Mouse (Mus musculus) MEL-GATA-1-ER (cell line): ENCODE measurements around the gene Cacna1a.

Experiments used
- DNase-seq: peaks from one replicate; pipeline ENCODE4 v3.0.0-alpha.2; 2012; ENCODE audit warnings: low read depth; ENCODE audit errors: extremely low read depth

The Cacna1a gene

GRCm38 (mm10) chr8:84388275-84388674 is at the start of gene Cacna1a:
TSS of gene Cacna1a (plus strand) at chr8:84388440.
- DNase-seq = no peak

- no peak for DNase-seq
These were observed 49.7 kb upstream of the Cacna1a start for GRCm38 (mm10) chr8:84338493-84338892.

DNA sequence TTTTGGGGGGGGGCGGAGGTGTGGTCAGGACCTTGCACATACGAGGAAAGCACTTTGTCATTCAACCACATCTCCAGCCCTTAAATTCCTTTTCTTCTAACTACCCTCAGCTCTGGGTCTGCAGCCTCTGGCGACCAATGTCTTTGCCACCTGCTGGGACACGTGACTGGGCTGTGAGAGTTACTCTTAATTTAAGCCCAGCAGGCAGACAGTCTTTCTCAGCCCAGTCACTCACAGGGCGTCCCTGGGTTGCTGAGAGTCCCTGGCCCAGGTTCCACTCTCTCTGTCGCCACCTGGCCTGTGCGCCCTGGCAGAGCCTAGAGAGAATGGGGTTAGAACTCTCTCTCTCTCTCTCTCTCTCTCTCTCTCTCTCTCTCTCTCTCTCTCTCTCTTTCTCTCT is 48.9 kb upstream of the Cacna1a start:
- DNase-seq = no peak

DNA sequence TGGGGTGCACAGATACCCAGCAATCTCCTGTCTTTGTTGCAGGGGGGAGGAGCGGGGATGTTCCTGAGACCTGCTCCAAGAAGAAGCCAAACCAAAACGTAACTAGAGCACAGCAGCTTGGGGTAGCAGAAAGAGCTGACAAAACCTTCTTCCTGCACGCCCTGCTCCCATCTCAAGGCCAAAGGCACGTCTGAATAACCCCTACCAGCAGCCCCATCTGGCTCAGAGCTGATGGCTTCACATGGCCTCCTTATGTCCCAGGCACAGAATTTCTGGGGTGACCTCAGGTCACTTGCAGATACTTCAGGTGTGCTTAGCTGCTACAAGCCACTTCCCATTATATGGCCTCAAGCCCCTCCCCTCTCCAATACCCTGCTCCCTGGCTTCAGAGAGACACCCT is 48.4 kb upstream of the Cacna1a start:
- no peak for DNase-seq

DNA sequence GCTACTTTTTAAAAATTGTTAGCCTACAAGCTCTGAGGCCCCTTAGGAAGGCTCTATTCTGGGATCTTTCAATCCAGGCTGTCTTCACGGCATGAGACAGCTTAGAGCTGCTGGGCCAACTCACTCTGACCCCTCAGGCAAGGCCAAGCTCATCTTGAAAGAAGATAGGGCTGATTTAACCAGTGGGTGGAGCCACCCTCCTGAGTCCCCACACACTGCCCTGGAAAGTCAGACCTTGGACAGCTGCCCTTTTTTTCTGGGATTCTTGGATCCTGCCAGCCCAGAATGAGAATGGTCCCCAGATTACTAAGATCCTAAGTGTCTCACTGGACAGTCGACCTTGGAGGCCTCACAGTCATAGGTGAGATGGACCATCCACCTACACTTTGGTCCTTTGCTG is 47.6 kb upstream of the Cacna1a start:
- no peak for DNase-seq

DNA sequence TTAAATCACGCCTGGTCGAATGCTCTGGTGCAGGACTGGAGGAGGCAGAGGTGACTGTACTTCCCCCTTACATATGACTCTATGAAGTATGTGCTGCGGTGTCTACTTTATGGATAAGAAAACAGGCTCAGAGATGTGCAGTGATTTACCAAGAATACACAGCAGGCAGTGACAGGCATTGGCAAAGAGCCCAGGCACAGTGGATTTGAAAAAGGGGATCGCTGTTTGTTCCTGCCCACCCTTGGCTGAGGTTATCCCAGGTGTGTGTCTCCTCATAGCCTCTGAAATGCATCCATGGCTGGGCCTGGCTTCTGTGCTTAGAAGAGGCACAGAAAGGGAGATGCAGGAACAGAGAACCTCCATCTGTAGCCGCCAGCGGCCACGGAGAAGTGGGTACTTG is 42.7 kb upstream of the Cacna1a start:
- DNase-seq = no peak

- no peak for DNase-seq
These were observed 41.8 kb upstream of the Cacna1a start for GRCm38 (mm10) chr8:84346421-84346820.

GRCm38 (mm10) chr8:84349526-84349925 is 38.7 kb upstream of the Cacna1a start:
- DNase-seq = no peak

DNA sequence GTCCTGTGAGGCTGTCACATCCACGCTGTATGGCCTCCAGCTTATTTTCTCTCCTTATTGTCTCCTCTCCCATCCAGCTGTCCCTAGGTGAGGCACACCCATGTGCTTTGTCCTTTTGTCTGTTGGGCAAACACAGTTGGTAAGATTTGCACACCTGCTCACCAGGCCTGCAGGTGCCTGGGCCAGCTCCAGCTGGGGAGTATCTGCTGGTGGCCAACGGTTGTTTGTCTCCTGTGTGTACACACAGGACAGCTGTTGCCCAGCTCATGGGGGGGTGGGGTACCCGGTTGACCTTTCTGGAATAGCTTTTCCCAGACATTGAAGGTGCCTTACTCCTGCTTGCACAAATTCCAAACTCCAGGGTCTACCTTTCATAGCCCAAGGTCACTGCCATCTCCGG is 37.3 kb upstream of the Cacna1a start:
- no peak for DNase-seq

DNA sequence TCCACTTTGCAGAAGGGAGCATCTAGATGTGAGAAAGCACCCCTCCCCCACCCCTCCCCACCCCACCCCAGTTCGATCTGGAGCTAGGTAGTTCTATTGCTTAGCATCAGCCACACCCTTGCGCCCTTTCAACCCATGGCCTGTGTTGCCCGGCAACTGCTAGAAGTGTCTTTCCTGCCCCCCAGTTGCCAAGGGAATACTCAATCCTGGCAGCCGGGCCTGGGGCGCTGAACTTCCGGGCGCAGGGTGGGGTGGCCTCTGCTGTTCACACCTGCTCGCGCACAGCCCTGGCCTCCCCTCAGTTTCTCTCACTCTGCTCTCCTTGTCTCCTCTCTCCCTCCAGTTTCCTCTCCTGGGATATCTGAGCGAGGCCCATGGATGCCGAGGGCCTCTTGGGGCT is 31.8 kb upstream of the Cacna1a start:
- no peak for DNase-seq

DNA sequence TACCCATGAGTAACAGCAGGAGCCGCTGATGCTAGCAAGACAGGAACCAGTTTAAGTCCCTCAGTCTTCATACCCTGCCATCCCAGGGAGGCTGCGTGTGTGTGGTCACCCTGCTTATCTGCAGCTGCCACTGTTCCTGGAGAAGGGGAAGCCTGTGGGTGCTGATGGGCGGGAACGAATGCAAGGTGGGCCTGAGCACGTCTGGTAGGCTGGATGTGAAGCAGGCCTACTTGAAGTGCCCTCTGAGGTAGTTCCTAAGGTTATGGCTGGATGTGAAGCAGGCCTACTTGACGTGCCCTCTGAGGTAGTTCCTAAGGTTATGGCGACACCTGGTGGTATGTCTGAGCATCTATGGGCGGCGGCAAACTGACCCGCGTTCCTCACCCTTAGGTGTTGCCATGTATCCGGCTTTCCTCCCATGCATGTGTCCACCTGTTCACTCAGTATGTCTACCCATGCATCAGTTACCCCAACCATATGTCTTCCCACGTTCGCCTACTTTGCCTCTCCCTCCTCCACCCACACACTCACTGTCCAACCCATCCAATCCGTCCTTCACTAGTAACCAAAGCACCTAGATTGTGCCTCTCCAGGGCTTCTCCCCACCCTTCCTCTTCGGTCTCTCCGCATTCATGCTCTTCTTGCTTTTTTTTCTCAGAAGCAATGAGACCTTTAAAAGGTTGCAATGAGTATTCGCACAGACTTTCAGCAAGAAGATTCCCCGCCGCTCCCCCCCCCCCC is 30.4 kb upstream of the Cacna1a start:
- DNase-seq = peak; percentile 78

DNA sequence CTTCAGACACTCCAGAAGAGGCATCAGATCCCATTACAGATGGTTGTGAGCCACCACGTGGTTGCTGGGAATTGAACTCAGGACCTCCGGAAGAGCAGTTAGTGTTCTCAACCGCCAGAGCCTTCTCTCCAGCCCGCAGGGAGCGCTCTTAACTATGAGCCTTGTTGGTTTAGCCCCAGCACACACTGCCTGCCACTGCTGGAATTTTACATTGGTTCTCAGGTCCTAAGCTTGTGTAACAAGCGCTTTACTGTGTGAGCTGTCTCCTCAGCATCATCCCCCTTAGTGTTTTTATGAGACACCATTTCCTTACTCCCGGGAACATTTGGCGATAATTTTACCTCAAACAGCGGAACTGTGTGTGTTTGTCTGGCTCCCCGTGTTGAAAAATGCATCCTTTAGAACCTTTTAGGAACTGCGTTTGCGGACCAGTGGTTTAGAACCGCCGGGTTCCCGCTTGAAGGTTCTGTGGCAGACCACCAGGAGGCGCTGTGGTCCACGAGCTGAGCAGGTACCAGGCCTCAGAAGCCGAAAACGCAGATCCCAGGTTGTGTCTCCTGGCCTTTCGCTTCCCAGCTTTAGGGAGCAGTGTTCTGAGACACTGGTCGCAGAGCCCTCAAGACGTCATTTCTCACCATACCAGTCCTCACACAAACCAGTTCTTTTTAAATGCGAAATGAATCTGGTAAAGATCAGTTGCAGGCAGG is 24.7 kb upstream of the Cacna1a start:
- no peak for DNase-seq

- DNase-seq = no peak
These were observed 23.0 kb upstream of the Cacna1a start for GRCm38 (mm10) chr8:84365197-84365596.

DNA sequence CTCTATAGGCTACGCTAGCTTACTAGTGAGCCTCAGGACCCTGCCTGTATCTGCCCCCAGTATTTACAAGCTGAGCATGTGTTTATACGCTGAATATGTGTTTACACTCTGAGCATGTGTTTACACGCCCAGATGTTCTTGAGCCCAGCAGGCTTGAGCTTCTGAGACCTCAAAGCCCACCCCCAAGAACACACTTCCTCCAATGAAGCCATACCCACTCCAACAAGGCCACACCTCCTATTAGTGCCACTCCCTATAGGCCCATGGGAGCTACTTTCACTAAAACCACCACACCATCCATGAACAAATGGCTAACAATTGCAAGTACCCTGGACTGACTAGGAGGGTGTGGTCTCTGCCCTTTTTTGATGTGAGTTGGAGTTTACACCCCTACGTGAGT is 17.3 kb upstream of the Cacna1a start:
- DNase-seq = no peak

DNA sequence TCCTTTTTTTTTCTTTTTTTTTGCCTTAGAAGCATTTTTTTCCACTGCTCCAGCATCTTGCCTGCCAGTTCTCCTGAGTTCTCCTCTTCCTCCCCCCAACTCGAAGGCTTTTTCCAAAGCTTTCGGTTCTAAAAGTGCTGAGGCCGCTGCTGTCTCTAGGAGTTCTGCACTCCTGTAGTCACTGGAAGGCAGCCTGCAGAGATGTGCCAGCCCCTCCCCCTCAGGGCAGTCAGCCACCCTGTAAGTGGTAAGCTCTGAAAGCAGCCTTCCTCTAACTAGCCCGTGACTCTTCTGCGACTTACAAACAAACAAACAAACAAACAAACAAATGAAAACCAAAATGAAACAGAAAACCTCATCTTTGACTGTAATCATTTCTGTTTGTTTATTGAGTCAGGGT is 13.2 kb upstream of the Cacna1a start:
- DNase-seq = no peak

DNA sequence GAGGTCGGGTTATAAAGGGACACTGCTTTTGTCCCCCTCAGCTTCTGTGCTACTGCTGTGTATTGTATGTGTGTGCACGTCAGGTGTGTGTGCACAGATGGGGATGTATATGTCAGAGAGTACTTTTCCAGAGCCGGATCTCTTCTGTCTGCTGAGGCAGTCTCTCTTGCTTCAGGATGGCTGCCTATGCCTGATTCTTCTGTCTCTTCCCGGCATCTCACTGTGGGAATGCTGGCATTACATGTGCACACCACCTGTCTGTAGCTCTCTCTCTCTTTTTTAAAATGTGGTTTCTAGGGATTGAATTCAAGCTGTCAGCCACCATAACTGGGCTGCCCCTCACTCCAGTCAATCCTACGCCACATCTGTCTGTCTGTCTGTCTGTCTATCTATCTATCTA is 12.4 kb upstream of the Cacna1a start:
- DNase-seq = no peak

- no peak for DNase-seq
These were observed 11.7 kb upstream of the Cacna1a start for GRCm38 (mm10) chr8:84376564-84376963.

- DNase-seq = no peak
These were observed 6.6 kb upstream of the Cacna1a start for GRCm38 (mm10) chr8:84381676-84382075.

DNA sequence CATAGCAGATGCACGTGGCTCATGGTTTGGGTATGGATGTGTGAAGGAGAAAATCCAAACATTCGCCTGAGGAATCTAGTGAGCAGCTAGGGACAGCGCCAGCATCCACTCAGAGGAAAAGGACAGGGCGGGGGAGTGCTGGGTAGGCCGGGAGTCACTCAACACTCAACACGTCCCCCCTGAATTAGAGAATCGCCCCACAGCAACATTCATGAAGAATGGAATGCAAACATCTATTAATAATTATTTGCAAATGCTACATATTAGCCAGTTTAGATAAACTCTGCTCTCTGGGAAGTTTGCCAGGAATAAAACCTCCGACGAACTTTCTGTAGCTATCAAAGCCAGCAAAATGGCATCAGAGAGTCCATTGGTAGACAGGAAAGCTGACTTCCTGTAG is 533 bp downstream of the Cacna1a start:
- no peak for DNase-seq

GRCm38 (mm10) chr8:84389173-84389572 is 933 bp downstream of the Cacna1a start:
- no peak for DNase-seq

GRCm38 (mm10) chr8:84391611-84392010 is 3.4 kb downstream of the Cacna1a start:
- no peak for DNase-seq

DNA sequence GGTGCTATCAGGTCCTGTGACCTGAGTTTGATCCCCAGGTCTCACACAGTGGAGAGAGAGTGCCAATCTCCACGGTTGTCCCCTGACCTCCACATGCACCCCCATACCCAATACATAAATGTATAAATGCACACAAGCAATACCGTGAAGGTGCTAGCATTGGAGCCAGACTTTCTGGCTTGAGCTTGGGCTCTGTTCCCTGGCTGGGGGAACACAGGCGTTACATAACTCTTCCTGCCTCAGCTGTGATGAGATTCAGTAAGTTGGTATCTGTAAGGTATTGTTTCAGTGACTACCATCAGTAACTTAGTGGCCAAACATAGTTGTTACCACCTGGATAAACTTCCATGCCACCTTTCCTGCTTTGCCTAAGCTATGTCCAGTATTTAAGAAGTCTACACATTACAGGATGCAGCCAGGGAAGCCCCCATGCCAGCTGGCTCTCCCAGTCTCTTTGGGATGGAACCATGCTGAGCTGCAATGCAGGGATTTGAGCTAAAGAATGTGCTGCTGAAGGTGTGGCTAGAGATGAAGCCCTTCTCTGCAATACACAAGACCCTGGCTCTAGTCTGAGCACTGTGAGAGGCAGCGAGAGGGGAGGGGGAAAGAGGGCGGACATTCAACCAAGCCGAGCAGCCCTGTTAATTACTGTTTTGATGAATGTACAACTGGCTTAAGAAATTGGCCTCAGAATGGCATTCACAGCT is 7.7 kb downstream of the Cacna1a start:
- no peak for DNase-seq
